Mouse (Mus musculus): ENCODE results near the gene Tut7.

- no peak for TF ChIP-seq EP300 (IDR thresholded peaks at IDR 0.05; ENCODE audit: low read depth)
- TF ChIP-seq CTCF (IDR thresholded peaks at IDR 0.05; ENCODE audit: low read depth) = no peak
Measured at GRCm38 (mm10) chr13:59832454-59832853, 9.5 kb upstream of the Tut7 start.

Measured in liver, embryonic 14.5 days (tissue).